Mouse (Mus musculus): ENCODE measurements at regions not wholly inside any gene's neighbourhood (a gene's known extent, or its start where the extent isn't known, plus 50 kb on each side); places are given as distances from the start of the nearest gene placed in this dataset.

- in situ Hi-C loops (cut with MboI, MseI) = loop anchor here (25.0 kb wide), 1 partner anchor 1544 kb away; no protein-coding TSS in a partner anchor
These were observed 54.3 kb upstream of the Ppt1 start for GRCm38 (mm10) chr4:122781717-122782116.

Data from regulatory T cell (primary cell).